ENCODE assay signal across 16 mouse cellular contexts in the genomic region with DNA sequence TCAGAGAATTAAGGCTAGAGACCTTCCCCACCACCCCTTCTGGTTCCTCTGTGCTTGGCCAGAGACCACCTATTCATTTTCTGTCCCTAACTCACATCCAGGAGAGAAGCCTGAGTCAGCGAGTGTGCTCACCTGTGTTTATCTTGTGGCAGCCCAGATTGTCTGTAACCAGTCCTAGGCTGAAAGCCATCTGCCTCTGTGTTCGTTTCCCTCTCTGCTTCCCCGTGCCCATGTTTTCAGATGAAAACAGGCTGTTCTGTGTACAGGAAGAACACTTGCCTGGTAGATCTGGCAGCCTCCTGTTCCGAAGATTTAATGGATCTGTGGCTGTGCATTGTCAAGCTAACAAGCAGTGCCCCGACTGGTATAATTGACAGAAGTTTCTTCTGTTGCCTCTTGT.
DNase-seq lines count a peak whose midpoint lies in the region; ATAC-seq and TF ChIP-seq lines count a peak whose summit lies in the region.
"Had no signal": no experiment of that assay in that cellular context is flagged by ENCODE, and none has a peak within 500 bp of the region (broad histone marks: within the 10 kb centered on the region; RNA-seq: fewer than 3 reads in every experiment).

No protein-coding gene starts in this region.

- H3K9ac ChIP-seq in stomach, embryonic 14.5 days (replicated peaks; ENCODE audit: low read depth, low read length): no peak overlapping the region
- H3K9ac ChIP-seq in stomach, postnatal 0 days (ENCODE audit: low read length): no peak overlapping the region
- no peak overlapping the region for H3K9ac ChIP-seq in liver, postnatal 0 days (replicated peaks)
- H3K9ac ChIP-seq: embryonic facial prominence, embryonic 12.5 days; heart, embryonic 12.5 days; hindbrain, embryonic 12.5 days; liver, embryonic 13.5 days; neural tube, embryonic 12.5 days had no signal

- H3K4me1 ChIP-seq in heart, embryonic 10.5 days: peaks cover 12% of the 10 kb centered on the region; the same call in 1 of the 2 replicates
- no peaks in the 10 kb centered on the region for H3K4me1 ChIP-seq in stomach, embryonic 14.5 days (ENCODE audit: control insufficient read depth, insufficient read depth, low read length)
- H3K4me1 ChIP-seq in stomach, postnatal 0 days (replicated peaks; ENCODE audit: control insufficient read depth, insufficient read depth): no peaks in the 10 kb centered on the region
- no peaks in the 10 kb centered on the region for H3K4me1 ChIP-seq in liver, postnatal 0 days (ENCODE audit: insufficient read depth)

- TF ChIP-seq CTCF in stomach, postnatal 0 days (IDR thresholded peaks at IDR 0.05; ENCODE audit: low read depth): no peak
- TF ChIP-seq CTCF in liver, postnatal 0 days (IDR thresholded peaks at IDR 0.05; ENCODE audit: low read depth): no peak

- no peak for TF ChIP-seq EP300 in stomach, postnatal 0 days (optimal IDR thresholded peaks at IDR 0.05)
- TF ChIP-seq EP300 in liver, postnatal 0 days (IDR thresholded peaks at IDR 0.05; ENCODE audit: low read depth): no peak

- H3K36me3 ChIP-seq in heart, embryonic 10.5 days: no peaks in the 10 kb centered on the region
- H3K36me3 ChIP-seq in stomach, embryonic 14.5 days (ENCODE audit: control insufficient read depth, insufficient read depth, low read length): no peaks in the 10 kb centered on the region
- no peaks in the 10 kb centered on the region for H3K36me3 ChIP-seq in stomach, postnatal 0 days (ENCODE audit: control insufficient read depth, insufficient read depth, low read length)
- peaks cover 8% of the 10 kb centered on the region for H3K36me3 ChIP-seq in liver, postnatal 0 days (replicated peaks; ENCODE audit: insufficient read depth, low read length)
- H3K36me3 ChIP-seq: embryonic facial prominence, embryonic 12.5 days; heart, embryonic 12.5 days; hindbrain, embryonic 12.5 days; neural tube, embryonic 12.5 days had no signal

- no peaks in the 10 kb centered on the region for H3K9me3 ChIP-seq in heart, embryonic 10.5 days
- no peaks in the 10 kb centered on the region for H3K9me3 ChIP-seq in stomach, embryonic 14.5 days (ENCODE audit: control insufficient read depth, low read depth, low read length)
- no peaks in the 10 kb centered on the region for H3K9me3 ChIP-seq in stomach, postnatal 0 days (ENCODE audit: control insufficient read depth, low read length)
- no peaks in the 10 kb centered on the region for H3K9me3 ChIP-seq in liver, postnatal 0 days (ENCODE audit: low read length)
- H3K9me3 ChIP-seq: embryonic facial prominence, embryonic 12.5 days; heart, embryonic 12.5 days; hindbrain, embryonic 12.5 days; liver, embryonic 13.5 days; neural tube, embryonic 12.5 days had no signal

- H3K27me3 ChIP-seq in heart, embryonic 10.5 days (ENCODE audit: insufficient read depth, poor library complexity, severe bottlenecking): no peaks in the 10 kb centered on the region
- H3K27me3 ChIP-seq in stomach, embryonic 14.5 days (ENCODE audit: control insufficient read depth, insufficient read depth, low read length): no peaks in the 10 kb centered on the region
- no peaks in the 10 kb centered on the region; the same call in 1 of the 2 replicates for H3K27me3 ChIP-seq in stomach, postnatal 0 days (ENCODE audit: control insufficient read depth, insufficient read depth, low read length)
- no peaks in the 10 kb centered on the region for H3K27me3 ChIP-seq in liver, postnatal 0 days (ENCODE audit: insufficient read depth, low read length)
- H3K27me3 ChIP-seq: embryonic facial prominence, embryonic 12.5 days; heart, embryonic 12.5 days; hindbrain, embryonic 12.5 days; liver, embryonic 13.5 days; neural tube, embryonic 12.5 days had no signal

- DNase-seq in heart, embryonic 10.5 days (ENCODE audit: low spot score): no peak
- no peak for DNase-seq in heart, adult 9 months (ENCODE audit: low spot score in 2 of 2)
- no peak for DNase-seq in stomach, postnatal 0 days (ENCODE audit: low spot score)
- DNase-seq in cerebellum, postnatal 36 days: peak; percentile 61 to 70
- DNase-seq in liver, postnatal 0 days: no peak
- no peak for DNase-seq in left cerebral cortex, adult 9 months (ENCODE audit: low spot score in 2 of 2)
- no peak for DNase-seq in B cell, adult 2 months
- DNase-seq: left cerebral cortex, postnatal 4 days; liver, embryonic 13.5 days; spleen, adult 18-20 months had no signal

- H3K4me3 ChIP-seq in heart, embryonic 10.5 days: no peak overlapping the region
- H3K4me3 ChIP-seq in stomach, embryonic 14.5 days (ENCODE audit: low read depth, low read length): no peak overlapping the region
- no peak overlapping the region for H3K4me3 ChIP-seq in stomach, postnatal 0 days (ENCODE audit: low read depth, low read length)
- no peak overlapping the region for H3K4me3 ChIP-seq in liver, postnatal 0 days (ENCODE audit: low read depth, low read length)
- H3K4me3 ChIP-seq: embryonic facial prominence, embryonic 12.5 days; heart, embryonic 12.5 days; hindbrain, embryonic 12.5 days; liver, embryonic 13.5 days; neural tube, embryonic 12.5 days had no signal

- 66% methylated on average over 5 of the region's 5 CpGs for WGBS in heart, embryonic 10.5 days
- WGBS in stomach, embryonic 14.5 days: 38% methylated on average over 5 of the region's 5 CpGs
- WGBS in stomach, postnatal 0 days: 34% methylated on average over 5 of the region's 5 CpGs
- WGBS in liver, postnatal 0 days (ENCODE audit: insufficient replicate concordance): 73% methylated on average over 5 of the region's 5 CpGs

- peak overlapping the region; percentile 29; the same call in 1 of the 2 replicates for H3K27ac ChIP-seq in heart, embryonic 10.5 days
- H3K27ac ChIP-seq in stomach, embryonic 14.5 days (ENCODE audit: low read length): peak overlapping the region; percentile 39; the same call in 1 of the 2 replicates
- H3K27ac ChIP-seq in stomach, postnatal 0 days (replicated peaks): no peak overlapping the region
- H3K27ac ChIP-seq in liver, postnatal 0 days (ENCODE audit: low read depth): no peak overlapping the region
- H3K27ac ChIP-seq: embryonic facial prominence, embryonic 12.5 days; hindbrain, embryonic 12.5 days; liver, embryonic 13.5 days; neural tube, embryonic 12.5 days had no signal

- H3K4me2 ChIP-seq in stomach, embryonic 14.5 days (replicated peaks; ENCODE audit: low read depth, low read length): no peak overlapping the region
- H3K4me2 ChIP-seq in stomach, postnatal 0 days (replicated peaks; ENCODE audit: low read depth): no peak overlapping the region
- H3K4me2 ChIP-seq in liver, postnatal 0 days (ENCODE audit: low read depth, low read length): no peak overlapping the region
- H3K4me2 ChIP-seq: embryonic facial prominence, embryonic 12.5 days; heart, embryonic 12.5 days; hindbrain, embryonic 12.5 days; liver, embryonic 13.5 days; neural tube, embryonic 12.5 days had no signal

- no peak for ATAC-seq in stomach, embryonic 14.5 days (ENCODE audit: insufficient number of reproducible peaks, insufficient read depth, low FRiP score, low read depth)
- no peak for ATAC-seq in stomach, postnatal 0 days (ENCODE audit: low FRiP score, low TSS enrichment)
- ATAC-seq in liver, postnatal 0 days: no peak
- ATAC-seq: CD4-positive, CD25-positive, alpha-beta regulatory T cell, adult 4 months had no signal

Comparison
In these comparisons a context has a peak if more than half of its experiments do, and no peak if none do; other contexts are left out.
1. H3K27ac ChIP-seq: peak in heart, embryonic 10.5 days (single experiment) and stomach, embryonic 14.5 days (single experiment); none in stomach, postnatal 0 days (single experiment) and liver, postnatal 0 days (single experiment).
2. DNase-seq: peak in cerebellum, postnatal 36 days (2 of 2); none in heart, embryonic 10.5 days (single experiment), heart, adult 9 months (0 of 2), stomach, postnatal 0 days (single experiment), liver, postnatal 0 days (single experiment), left cerebral cortex, adult 9 months (0 of 2) and B cell, adult 2 months (0 of 2).